Mouse (Mus musculus): ENCODE measurements around the gene Stac2.

DNA sequence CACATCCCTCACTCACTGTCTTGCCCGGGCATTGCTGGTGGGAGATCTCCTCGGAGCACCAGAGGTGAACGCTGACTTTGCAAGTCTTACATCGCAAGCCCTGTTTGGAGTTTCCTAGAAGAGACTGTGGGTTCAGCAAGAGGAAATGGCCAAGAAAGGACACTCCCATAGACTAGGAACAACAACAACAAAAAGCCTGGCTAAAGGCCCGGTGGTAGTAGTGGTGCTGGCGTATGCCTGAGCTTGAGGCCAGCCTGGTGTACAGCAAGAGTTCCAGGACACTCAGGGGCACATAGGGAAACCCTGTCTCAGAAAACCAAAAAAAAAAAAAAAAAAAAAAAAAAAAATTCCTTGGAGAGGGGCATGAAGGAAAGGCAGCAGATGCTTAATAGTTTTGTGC, 10.5 kb downstream of the Stac2 start:
- TF ChIP-seq POLR2A (IDR thresholded peaks at IDR 0.05; ENCODE audit: control insufficient read depth, low read depth, low read length) (no peak), CTCF (IDR thresholded peaks at IDR 0.05; ENCODE audit: control insufficient read depth, insufficient read depth, insufficient replicate concordance, low read depth, low read length) (no peak)
